Mouse (Mus musculus) embryonic facial prominence, embryonic 15.5 days (tissue): Measurements from ENCODE around the gene Dnajb2. TPM values are rescaled to one million over a fixed set of nuclear protein-coding genes. Genes with fewer than 3 reads are reported as not detected.
A peak's percentile ranks its signal among the peaks of the same experiment; 100 is the strongest.

ENCODE experiments used
- ATAC-seq: fragments of 200-750 bp; cut with Nextera tagmentation; 2 replicates; pipeline ENCODE4 v1.8.0; 2017; ENCODE audit warnings: low read depth, moderate TSS enrichment; ENCODE audit not compliant: insufficient number of reproducible peaks, low FRiP score, low TSS enrichment
- H3K27ac ChIP-seq: fragments of 300-500 bp; sonication (generic); replicated peaks from 2 replicates; pipeline ENCODE4 v1.5.1; 2015; ENCODE audit warnings: mild to moderate bottlenecking, inconsistent platforms
- H3K27me3 ChIP-seq: fragments of 300-500 bp; sonication (generic); 2 replicates; pipeline ENCODE4 v1.6.1; 2015; ENCODE audit warnings: inconsistent platforms
- H3K36me3 ChIP-seq: fragments of 300-500 bp; sonication (generic); 2 replicates; pipeline ENCODE4 v1.6.1; 2015; ENCODE audit warnings: mild to moderate bottlenecking, inconsistent platforms
- H3K4me1 ChIP-seq: fragments of 300-500 bp; sonication (generic); 2 replicates; pipeline ENCODE4 v1.6.1; 2015; ENCODE audit warnings: inconsistent platforms
- H3K4me2 ChIP-seq: fragments of 300-500 bp; sonication (generic); replicated peaks from 2 replicates; pipeline ENCODE4 v1.6.1; 2015; ENCODE audit warnings: mild to moderate bottlenecking, inconsistent platforms
- H3K4me3 ChIP-seq: fragments of 300-500 bp; sonication (generic); replicated peaks from 2 replicates; pipeline ENCODE4 v1.5.1; 2015; ENCODE audit warnings: mild to moderate bottlenecking, inconsistent platforms
- H3K9ac ChIP-seq: fragments of 300-500 bp; sonication (generic); 2 replicates; pipeline ENCODE4 v1.6.1; 2015; ENCODE audit warnings: inconsistent platforms
- H3K9me3 ChIP-seq: fragments of 300-500 bp; sonication (generic); replicated peaks from 2 replicates; pipeline ENCODE4 v1.6.1; 2016; ENCODE audit warnings: inconsistent platforms
- WGBS: fragments of 180-500 bp; shearing (Covaris S2); methylation state at CpG from one replicate; pipeline ENCODE4 v1.1.7; 2015; 5-methylcytosine and 5-hydroxymethylcytosine counted together
- polyA plus RNA-seq: library from polyadenylated mRNA; unstranded; fragments of >200 nt; fragmentation: Nextera tagmentation; extraction: Ambion mirVana; gene quantifications from 2 replicates; pipeline ENCODE4 v1.2.1, GENCODE M21; 2015

Dnajb2 gene
- polyA plus RNA-seq, 1 experiment from 2014 or later: 51.3 TPM

GRCm38 (mm10) chr1:75210136-75211087, 25.8 kb upstream of the Dnajb2 start, which contains the start of the genes Glb1l and Stk16:
Glb1l (minus strand) TSS chr1:75210813.
Stk16 (plus strand) TSS chr1:75210838.
- H3K4me3 ChIP-seq: peak within 1 kb of the TSS; percentile 73
- peak within 1 kb of the TSS; percentile 90 for H3K4me2 ChIP-seq
- no peaks in the 10 kb centered on the region for H3K9me3 ChIP-seq
- H3K27me3 ChIP-seq: no peaks in the 10 kb centered on the region
- H3K4me1 ChIP-seq: peaks cover 42% of the 10 kb centered on the region
- no peak within 1 kb of the TSS for H3K27ac ChIP-seq
- peak within 1 kb of the TSS; percentile 93 for H3K9ac ChIP-seq
- ATAC-seq: peak; percentile 90
- peaks cover 36% of the 10 kb centered on the region for H3K36me3 ChIP-seq
- 5% methylated on average over 42 of the region's 42 CpGs for WGBS

- Histone ChIP-seq H3K27me3 (no peaks in the 10 kb centered on the region), H3K4me2 (peak overlapping the region; percentile 90), H3K36me3 (peaks cover 41% of the 10 kb centered on the region), H3K9me3 (no peaks in the 10 kb centered on the region), H3K27ac (no peak overlapping the region), H3K4me1 (peaks cover 42% of the 10 kb centered on the region), H3K9ac (peak overlapping the region; percentile 93), H3K4me3 (peak overlapping the region; percentile 73)
- 12% methylated on average over 17 of the region's 17 CpGs for WGBS
- no peak for ATAC-seq
Measured at GRCm38 (mm10) chr1:75211141-75211708, 25.0 kb upstream of the Dnajb2 start.

GRCm38 (mm10) chr1:75212542-75212941, 23.7 kb upstream of the Dnajb2 start:
- Histone ChIP-seq H3K4me2 (no peak overlapping the region), H3K27ac (no peak overlapping the region), H3K4me3 (no peak overlapping the region), H3K9ac (no peak overlapping the region), H3K27me3 (peaks cover 8% of the 10 kb centered on the region), H3K9me3 (no peaks in the 10 kb centered on the region), H3K4me1 (peaks cover 42% of the 10 kb centered on the region), H3K36me3 (peaks cover 41% of the 10 kb centered on the region)
- 71% methylated on average over 4 of the region's 4 CpGs for WGBS
- ATAC-seq: no peak

GRCm38 (mm10) chr1:75213096-75213495, 23.1 kb upstream of the Dnajb2 start:
- peaks cover 42% of the 10 kb centered on the region for H3K4me1 ChIP-seq
- no peaks in the 10 kb centered on the region for H3K9me3 ChIP-seq
- no peak for ATAC-seq
- H3K36me3 ChIP-seq: peaks cover 41% of the 10 kb centered on the region
- H3K27me3 ChIP-seq: peaks cover 14% of the 10 kb centered on the region
- no peak overlapping the region for H3K27ac ChIP-seq
- H3K9ac ChIP-seq: no peak overlapping the region
- WGBS: 89% methylated on average over 7 of the region's 7 CpGs
- no peak overlapping the region for H3K4me2 ChIP-seq
- H3K4me3 ChIP-seq: no peak overlapping the region

- peaks cover 27% of the 10 kb centered on the region for H3K27me3 ChIP-seq
- ATAC-seq: no peak
- no peaks in the 10 kb centered on the region for H3K9me3 ChIP-seq
- H3K9ac ChIP-seq: no peak overlapping the region
- no peak overlapping the region for H3K4me2 ChIP-seq
- H3K36me3 ChIP-seq: peaks cover 41% of the 10 kb centered on the region
- H3K27ac ChIP-seq: no peak overlapping the region
- peaks cover 43% of the 10 kb centered on the region for H3K4me1 ChIP-seq
- WGBS: 69% methylated on average over 2 of the region's 2 CpGs
- no peak overlapping the region for H3K4me3 ChIP-seq
Measured at GRCm38 (mm10) chr1:75214442-75214841, 21.8 kb upstream of the Dnajb2 start.

GRCm38 (mm10) chr1:75214886-75215285, 21.3 kb upstream of the Dnajb2 start:
- no peak for ATAC-seq
- peaks cover 43% of the 10 kb centered on the region for H3K4me1 ChIP-seq
- H3K4me3 ChIP-seq: no peak overlapping the region
- peaks cover 32% of the 10 kb centered on the region for H3K27me3 ChIP-seq
- H3K9ac ChIP-seq: no peak overlapping the region
- WGBS: 71% methylated on average over 5 of the region's 5 CpGs
- no peak overlapping the region for H3K4me2 ChIP-seq
- H3K9me3 ChIP-seq: no peaks in the 10 kb centered on the region
- H3K27ac ChIP-seq: no peak overlapping the region
- peaks cover 41% of the 10 kb centered on the region for H3K36me3 ChIP-seq

GRCm38 (mm10) chr1:75215785-75216184, 20.4 kb upstream of the Dnajb2 start:
- Histone ChIP-seq H3K4me3 (no peak overlapping the region), H3K9ac (no peak overlapping the region), H3K4me2 (no peak overlapping the region), H3K27ac (no peak overlapping the region), H3K9me3 (no peaks in the 10 kb centered on the region), H3K4me1 (peaks cover 37% of the 10 kb centered on the region), H3K36me3 (peaks cover 41% of the 10 kb centered on the region), H3K27me3 (peaks cover 41% of the 10 kb centered on the region)
- 92% methylated on average over 9 of the region's 9 CpGs for WGBS
- ATAC-seq: no peak

GRCm38 (mm10) chr1:75216797-75217585, 19.2 kb upstream of the Dnajb2 start:
- Histone ChIP-seq H3K36me3 (peaks cover 37% of the 10 kb centered on the region), H3K27ac (no peak overlapping the region), H3K4me1 (peaks cover 27% of the 10 kb centered on the region), H3K9ac (no peak overlapping the region), H3K4me2 (0 out of 2 replicates have a peak overlapping the region, but pooled peaks have one; percentile 98), H3K9me3 (no peaks in the 10 kb centered on the region), H3K4me3 (no peak overlapping the region), H3K27me3 (peaks cover 51% of the 10 kb centered on the region)
- ATAC-seq: no peak
- 71% methylated on average over 13 of the region's 13 CpGs for whole genome bisulfite sequencing

GRCm38 (mm10) chr1:75217893-75218226, 18.3 kb upstream of the Dnajb2 start:
- Histone ChIP-seq H3K4me3 (peak overlapping the region; percentile 57), H3K9ac (no peak overlapping the region), H3K27me3 (peaks cover 51% of the 10 kb centered on the region), H3K4me2 (peak overlapping the region; percentile 98), H3K9me3 (no peaks in the 10 kb centered on the region), H3K4me1 (peaks cover 19% of the 10 kb centered on the region), H3K27ac (peak overlapping the region; percentile 51), H3K36me3 (peaks cover 30% of the 10 kb centered on the region)
- ATAC-seq: no peak
- WGBS: 5% methylated on average over 6 of the region's 6 CpGs

GRCm38 (mm10) chr1:75218227-75219001, 17.8 kb upstream of the Dnajb2 start:
- peak overlapping the region; percentile 57 for H3K4me3 ChIP-seq
- H3K4me2 ChIP-seq: peak overlapping the region; percentile 98
- WGBS: under 1% methylated on average over 38 of the region's 38 CpGs
- no peaks in the 10 kb centered on the region for H3K9me3 ChIP-seq
- peaks cover 51% of the 10 kb centered on the region for H3K27me3 ChIP-seq
- H3K27ac ChIP-seq: peak overlapping the region; percentile 51
- 0 out of 2 replicates have a peak overlapping the region, but pooled peaks have one; percentile 21 for H3K9ac ChIP-seq
- ATAC-seq: peak; percentile 49
- H3K4me1 ChIP-seq: peaks cover 18% of the 10 kb centered on the region
- peaks cover 25% of the 10 kb centered on the region for H3K36me3 ChIP-seq
